8 mouse cellular contexts compared by ENCODE assay signal in the genomic region with DNA sequence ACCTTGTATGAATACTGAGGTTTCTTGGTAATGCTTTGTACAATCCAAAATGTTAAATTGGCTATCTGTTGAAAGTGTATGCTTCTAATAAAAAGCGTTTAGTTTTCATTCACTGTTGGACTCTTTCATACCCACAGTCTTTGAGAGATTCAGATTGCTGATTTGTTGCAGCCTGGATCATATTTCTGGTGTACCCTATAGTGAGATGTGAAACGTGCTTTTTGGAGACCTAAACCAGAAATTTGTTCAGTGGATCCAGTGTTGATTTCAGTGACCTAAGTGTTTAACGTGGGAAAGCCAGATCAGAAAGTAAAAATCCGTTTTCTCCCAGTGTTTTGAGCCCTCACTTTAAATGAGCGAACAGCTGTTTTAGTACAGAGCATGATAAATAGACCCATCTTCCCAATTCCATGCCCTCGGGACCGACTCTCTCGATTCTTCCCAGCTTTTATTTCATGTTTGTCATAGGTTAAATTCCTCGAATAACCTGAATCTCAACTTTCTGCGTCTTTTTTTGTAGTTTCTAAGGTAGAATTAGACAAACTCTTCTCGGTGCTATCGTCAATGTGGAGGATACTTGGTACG. TPM values are rescaled to one million over a fixed set of nuclear protein-coding genes. Genes with fewer than 3 reads are reported as not detected.
DNase-seq lines count a peak whose midpoint lies in the region; ATAC-seq lines count a peak whose summit lies in the region.

No protein-coding gene starts in this region.

- H3K36me3 ChIP-seq in forebrain, embryonic 12.5 days (replicated peaks) = no peaks in the 10 kb centered on the region
- no peaks in the 10 kb centered on the region for H3K36me3 ChIP-seq in liver, embryonic 12.5 days

- H3K9me3 ChIP-seq in forebrain, embryonic 12.5 days = no peaks in the 10 kb centered on the region
- no peaks in the 10 kb centered on the region for H3K9me3 ChIP-seq in liver, embryonic 12.5 days (replicated peaks)

- H3K4me2 ChIP-seq in forebrain, embryonic 12.5 days = peak overlapping the region; percentile 95
- H3K4me2 ChIP-seq in liver, embryonic 12.5 days = peak overlapping the region; percentile 79

- peak overlapping the region; percentile 90 for H3K9ac ChIP-seq in forebrain, embryonic 12.5 days
- peak overlapping the region; percentile 92 for H3K9ac ChIP-seq in liver, embryonic 12.5 days

- no peaks in the 10 kb centered on the region for H3K27me3 ChIP-seq in forebrain, embryonic 12.5 days
- no peaks in the 10 kb centered on the region for H3K27me3 ChIP-seq in liver, embryonic 12.5 days (replicated peaks)

- DNase-seq in embryo, embryonic 10.5 days (ENCODE audit: low spot score) = peak; percentile 63
- DNase-seq in embryo, embryonic 9.5 days (ENCODE audit: extremely low spot score) = no peak
- peak; percentile 55 for DNase-seq in 3T3-L1 (ENCODE audit: low read depth, low spot score)
- no peak for DNase-seq in layer of hippocampus, postnatal 14 days (ENCODE audit: low spot score in 2 of 2)
- DNase-seq in right cerebral cortex, postnatal 10 days (ENCODE audit: low spot score in 2 of 2) = no peak

- ATAC-seq in forebrain, embryonic 12.5 days (ENCODE audit: low FRiP score) = no peak
- ATAC-seq in liver, embryonic 12.5 days = no peak
- no peak for ATAC-seq in monocyte, adult 5-6 weeks (replicated peaks; ENCODE audit: insufficient number of reproducible peaks, low FRiP score, low TSS enrichment, poor library complexity, severe bottlenecking)

- 41% methylated on average over 13 of the region's 13 CpGs for WGBS in forebrain, embryonic 12.5 days
- 16% methylated on average over 13 of the region's 13 CpGs for WGBS in liver, embryonic 12.5 days (ENCODE audit: insufficient replicate concordance)

- H3K27ac ChIP-seq in forebrain, embryonic 12.5 days = peak overlapping the region; percentile 99
- peak overlapping the region; percentile 100 for H3K27ac ChIP-seq in liver, embryonic 12.5 days

- peak overlapping the region; percentile 58 for H3K4me3 ChIP-seq in forebrain, embryonic 12.5 days (replicated peaks)
- peak overlapping the region; percentile 60 for H3K4me3 ChIP-seq in liver, embryonic 12.5 days

- peaks cover 31% of the 10 kb centered on the region for H3K4me1 ChIP-seq in forebrain, embryonic 12.5 days
- H3K4me1 ChIP-seq in liver, embryonic 12.5 days = peaks cover 48% of the 10 kb centered on the region

RNA-seq across cellular contexts. Expression of gene Hist1h1c, which starts 1.7 kb away (rescaled TPM):
- polyA plus RNA-seq in forebrain, embryonic 12.5 days (2016; fragmentation: Nextera tagmentation; extraction: Ambion mirVana) = 15.2 and 15.9 TPM in 2 replicates
- polyA plus RNA-seq in liver, embryonic 12.5 days (2016; fragmentation: Nextera tagmentation; extraction: Ambion mirVana) = 56.9 and 57.2 TPM in 2 replicates
- total RNA-seq in monocyte, adult 5-6 weeks (2017) = 589 to 739 TPM (median 677 TPM) in 3 replicates
- total RNA-seq in layer of hippocampus, postnatal 14 days (2021) = 10 to 100 TPM; 64.6 to 74.5 TPM

RNA-seq across cellular contexts. Expression of gene Hist1h3c, which starts 5.1 kb away (rescaled TPM):
- 11.1 and 13.8 TPM in 2 replicates for polyA plus RNA-seq in forebrain, embryonic 12.5 days (2016; fragmentation: Nextera tagmentation; extraction: Ambion mirVana)
- 4.8 and 6.7 TPM in 2 replicates for polyA plus RNA-seq in liver, embryonic 12.5 days (2016; fragmentation: Nextera tagmentation; extraction: Ambion mirVana)
- 6.8 TPM in 1 of 3 replicates, not detected in the others for total RNA-seq in monocyte, adult 5-6 weeks (2017)
- 10 to 100 TPM; 11.9 to 12.2 TPM for total RNA-seq in layer of hippocampus, postnatal 14 days (2021)

RNA-seq across cellular contexts. Expression of gene Hist1h2bb, which starts 6.2 kb away (rescaled TPM):
- polyA plus RNA-seq in forebrain, embryonic 12.5 days (2016; fragmentation: Nextera tagmentation; extraction: Ambion mirVana) = 2.2 and 3.5 TPM in 2 replicates
- 4.6 and 5.5 TPM in 2 replicates for polyA plus RNA-seq in liver, embryonic 12.5 days (2016; fragmentation: Nextera tagmentation; extraction: Ambion mirVana)
- total RNA-seq in monocyte, adult 5-6 weeks (2017) = 151 to 300 TPM (median 178 TPM) in 3 replicates
- 10 to 100 TPM; 19.6 to 29.4 TPM for total RNA-seq in layer of hippocampus, postnatal 14 days (2021)

RNA-seq across cellular contexts. Expression of gene Hist1h2ab, which starts 10.6 kb away (rescaled TPM):
- polyA plus RNA-seq in forebrain, embryonic 12.5 days (2016; fragmentation: Nextera tagmentation; extraction: Ambion mirVana) = 59.9 and 73.2 TPM in 2 replicates
- polyA plus RNA-seq in liver, embryonic 12.5 days (2016; fragmentation: Nextera tagmentation; extraction: Ambion mirVana) = 70.3 TPM in 2 replicates
- 64.3 to 74.6 TPM in 2 of 3 replicates, not detected in the other for total RNA-seq in monocyte, adult 5-6 weeks (2017)
- total RNA-seq in layer of hippocampus, postnatal 14 days (2021) = 10 to 100 TPM; 27.5 to 46.6 TPM

RNA-seq across cellular contexts. Expression of gene Hist1h3b, which starts 11.7 kb away (rescaled TPM):
- 14.0 and 15.8 TPM in 2 replicates for polyA plus RNA-seq in forebrain, embryonic 12.5 days (2016; fragmentation: Nextera tagmentation; extraction: Ambion mirVana)
- polyA plus RNA-seq in liver, embryonic 12.5 days (2016; fragmentation: Nextera tagmentation; extraction: Ambion mirVana) = 15.2 and 16.6 TPM in 2 replicates
- 9.7 TPM in 1 of 3 replicates, not detected in the others for total RNA-seq in monocyte, adult 5-6 weeks (2017)
- 10 to 100 TPM; 26.7 to 45.4 TPM for total RNA-seq in layer of hippocampus, postnatal 14 days (2021)

Comparison
In these comparisons a context has a peak if more than half of its experiments do, and no peak if none do; other contexts are left out.
1. DNase-seq: peak in embryo, embryonic 10.5 days (single experiment) and 3T3-L1 (single experiment); none in embryo, embryonic 9.5 days (single experiment), layer of hippocampus, postnatal 14 days (0 of 2) and right cerebral cortex, postnatal 10 days (0 of 2).